Mouse (Mus musculus): ENCODE measurements around the gene Ddi2. TPM values are rescaled to one million over a fixed set of nuclear protein-coding genes. Genes with fewer than 3 reads are reported as not detected.

Gene Ddi2
- polyA plus RNA-seq, 1 experiment from 2014 or later: 13.5 TPM

DNA sequence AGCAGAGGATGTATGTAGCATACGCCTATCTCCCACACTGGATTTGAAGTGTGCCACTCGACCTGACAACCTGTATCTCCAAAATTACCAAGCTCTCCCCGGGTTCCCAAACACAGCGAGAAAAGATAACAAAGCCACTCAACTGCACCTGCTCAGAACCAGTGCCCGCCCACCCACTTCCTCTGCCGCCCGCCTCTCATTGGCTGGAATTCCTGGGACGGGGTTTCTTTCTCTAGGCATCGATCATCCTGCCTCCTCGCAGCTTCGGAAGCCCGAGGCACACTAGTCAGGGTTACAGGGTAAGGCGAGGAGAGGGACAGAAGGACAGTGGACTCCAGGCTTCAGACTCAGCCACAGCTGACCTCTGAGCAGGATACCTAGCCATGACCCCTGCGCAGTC is 94.6 kb downstream of the Ddi2 start:
- H3K9me3 ChIP-seq (replicated peaks; ENCODE audit: control insufficient read depth, low read length): no peaks in the 10 kb centered on the region
- WGBS (ENCODE audit: insufficient replicate concordance): 72% methylated on average over 14 of the region's 14 CpGs
- H3K27ac ChIP-seq (ENCODE audit: low read depth, low read length): no peak overlapping the region
- H3K27me3 ChIP-seq (ENCODE audit: control insufficient read depth, insufficient read depth, low read length): no peaks in the 10 kb centered on the region
- H3K36me3 ChIP-seq (ENCODE audit: control insufficient read depth, insufficient read depth, low read length): peaks cover 49% of the 10 kb centered on the region
- H3K4me2 ChIP-seq: no peak overlapping the region
- H3K4me1 ChIP-seq (ENCODE audit: control insufficient read depth, insufficient read depth, low read length): peaks cover 3% of the 10 kb centered on the region; the same call in 1 of the 2 replicates
- no peak overlapping the region for H3K4me3 ChIP-seq (ENCODE audit: low read depth, low read length)
- no peak overlapping the region for H3K9ac ChIP-seq (ENCODE audit: low read depth, low read length)
- no peak for ATAC-seq (replicated peaks; ENCODE audit: insufficient number of reproducible peaks, low FRiP score, low TSS enrichment)

Other genes with a start within 250 kb of the Ddi2 start
- 7.5 TPM in 2 replicates for gene Spen, start 184.8 kb downstream of the Ddi2 start, polyA plus RNA-seq (2014; fragmentation: Nextera tagmentation; extraction: Ambion mirVana)
- 53.9 and 64.0 TPM in 2 replicates for gene Fblim1, start 117.3 kb downstream of the Ddi2 start, polyA plus RNA-seq (2014; fragmentation: Nextera tagmentation; extraction: Ambion mirVana)
- 0.17 and 0.30 TPM in 2 replicates for gene Tmem82, start 104.8 kb downstream of the Ddi2 start, polyA plus RNA-seq (2014; fragmentation: Nextera tagmentation; extraction: Ambion mirVana)
- gene Slc25a34, start 99.6 kb downstream of the Ddi2 start, polyA plus RNA-seq (2014; fragmentation: Nextera tagmentation; extraction: Ambion mirVana): not detected in 2 replicates
- gene Plekhm2, start 58.5 kb downstream of the Ddi2 start, polyA plus RNA-seq (2014; fragmentation: Nextera tagmentation; extraction: Ambion mirVana): 3.5 and 3.9 TPM in 2 replicates
- 1.5 TPM in 1 of 2 replicates, not detected in the other for gene Rsc1a1, start 37.8 kb downstream of the Ddi2 start, polyA plus RNA-seq (2014; fragmentation: Nextera tagmentation; extraction: Ambion mirVana)
- 0.80 and 1.0 TPM in 2 replicates for gene Agmat, start 23.3 kb upstream of the Ddi2 start, polyA plus RNA-seq (2014; fragmentation: Nextera tagmentation; extraction: Ambion mirVana)
- 3.2 and 4.3 TPM in 2 replicates for gene Dnajc16, start 67.5 kb upstream of the Ddi2 start, polyA plus RNA-seq (2014; fragmentation: Nextera tagmentation; extraction: Ambion mirVana)
- 15.4 and 17.5 TPM in 2 replicates for gene Casp9, start 70.2 kb upstream of the Ddi2 start, polyA plus RNA-seq (2014; fragmentation: Nextera tagmentation; extraction: Ambion mirVana)
- not detected in 2 replicates for gene Cela2a, start 102.7 kb upstream of the Ddi2 start, polyA plus RNA-seq (2014; fragmentation: Nextera tagmentation; extraction: Ambion mirVana)
- not detected in 2 replicates for gene Ctrc, start 122.9 kb upstream of the Ddi2 start, polyA plus RNA-seq (2014; fragmentation: Nextera tagmentation; extraction: Ambion mirVana)
- gene Efhd2, start 151.5 kb upstream of the Ddi2 start, polyA plus RNA-seq (2014; fragmentation: Nextera tagmentation; extraction: Ambion mirVana): 59.2 and 63.4 TPM in 2 replicates

Data from heart, embryonic 11.5 days (tissue).